29 mouse cellular contexts compared by ENCODE assay signal in genomic region chr15:62798731-62799130, GRCm38 (mm10).
A peak's percentile ranks its signal among the peaks of the same experiment; 100 is the strongest.
DNase-seq lines count a peak whose midpoint lies in the region; ATAC-seq lines count a peak whose summit lies in the region.
"Had no signal": no experiment of that assay in that cellular context is flagged by ENCODE, and none has a peak within 500 bp of the region (broad histone marks: within the 10 kb centered on the region; RNA-seq: fewer than 3 reads in every experiment).

No protein-coding gene starts in this region.

- peak; percentile 6 for DNase-seq in gastrocnemius, postnatal 10 days
- no peak for DNase-seq in gastrocnemius, adult 8-10 months (ENCODE audit: low spot score in 2 of 2)
- DNase-seq in heart, postnatal 4 days = peak; percentile 11
- DNase-seq in heart, embryonic 10.5 days (ENCODE audit: low spot score) = no peak
- peak; percentile 54 for DNase-seq in adipocyte (ENCODE audit: low spot score)
- DNase-seq in right cerebral cortex, postnatal 25 days = no peak
- DNase-seq: cerebellum, adult 11 months; cerebellum, adult 9-10 months; kidney, adult 2 months; kidney, postnatal 36 days; lung, embryonic 14.5 days; lung, postnatal 14 days; retina, postnatal 1 day; thymus, adult 18-20 months; thymus, postnatal 25 days had no signal

- no peak overlapping the region for H3K27ac ChIP-seq in heart, embryonic 10.5 days
- no peak overlapping the region for H3K27ac ChIP-seq in forebrain, embryonic 15.5 days (replicated peaks)
- H3K27ac ChIP-seq: embryonic facial prominence, embryonic 13.5 days; heart, embryonic 15.5 days; hindbrain, embryonic 12.5 days; hindbrain, postnatal 0 days; intestine, embryonic 15.5 days; layer of hippocampus, adult 2 months; left cerebral cortex, adult 2 months; limb, embryonic 12.5 days; liver, embryonic 15.5 days; midbrain, embryonic 10.5 days; midbrain, embryonic 15.5 days; neural tube, embryonic 15.5 days; stomach, postnatal 0 days had no signal

- no peak overlapping the region for H3K9ac ChIP-seq in forebrain, embryonic 15.5 days (replicated peaks)
- H3K9ac ChIP-seq: embryonic facial prominence, embryonic 13.5 days; heart, embryonic 15.5 days; hindbrain, embryonic 12.5 days; intestine, embryonic 15.5 days; limb, embryonic 12.5 days; liver, embryonic 15.5 days; lung, embryonic 14.5 days; midbrain, embryonic 15.5 days; neural tube, embryonic 15.5 days had no signal

- H3K27me3 ChIP-seq in heart, embryonic 10.5 days (ENCODE audit: insufficient read depth, poor library complexity, severe bottlenecking) = no peaks in the 10 kb centered on the region
- no peaks in the 10 kb centered on the region for H3K27me3 ChIP-seq in forebrain, embryonic 15.5 days
- H3K27me3 ChIP-seq: embryonic facial prominence, embryonic 13.5 days; heart, embryonic 15.5 days; hindbrain, embryonic 12.5 days; intestine, embryonic 15.5 days; limb, embryonic 12.5 days; liver, embryonic 15.5 days; midbrain, embryonic 15.5 days; neural tube, embryonic 15.5 days had no signal

- no peak overlapping the region for H3K4me2 ChIP-seq in forebrain, embryonic 15.5 days (replicated peaks)
- H3K4me2 ChIP-seq: embryonic facial prominence, embryonic 13.5 days; heart, embryonic 15.5 days; hindbrain, embryonic 12.5 days; intestine, embryonic 15.5 days; limb, embryonic 12.5 days; liver, embryonic 15.5 days; lung, embryonic 14.5 days; midbrain, embryonic 15.5 days; neural tube, embryonic 15.5 days had no signal

- WGBS in heart, embryonic 10.5 days = 67% methylated on average over 4 of the region's 4 CpGs
- WGBS in forebrain, embryonic 15.5 days = 79% methylated on average over 4 of the region's 4 CpGs

- no peaks in the 10 kb centered on the region for H3K4me1 ChIP-seq in heart, embryonic 10.5 days
- H3K4me1 ChIP-seq in forebrain, embryonic 15.5 days = no peaks in the 10 kb centered on the region
- H3K4me1 ChIP-seq: embryonic facial prominence, embryonic 13.5 days; heart, embryonic 15.5 days; hindbrain, embryonic 12.5 days; intestine, embryonic 15.5 days; limb, embryonic 12.5 days; liver, embryonic 15.5 days; midbrain, embryonic 10.5 days; midbrain, embryonic 15.5 days; neural tube, embryonic 15.5 days had no signal

- ATAC-seq in forebrain, embryonic 15.5 days (replicated peaks) = no peak
- ATAC-seq: hindbrain, postnatal 0 days; intestine, embryonic 15.5 days; midbrain, embryonic 15.5 days had no signal

- H3K4me3 ChIP-seq in heart, embryonic 10.5 days = no peak overlapping the region
- H3K4me3 ChIP-seq in forebrain, embryonic 15.5 days = no peak overlapping the region
- H3K4me3 ChIP-seq: embryonic facial prominence, embryonic 13.5 days; heart, embryonic 15.5 days; hindbrain, embryonic 12.5 days; intestine, embryonic 15.5 days; layer of hippocampus, adult 2 months; left cerebral cortex, adult 2 months; limb, embryonic 12.5 days; liver, embryonic 15.5 days; midbrain, embryonic 10.5 days; midbrain, embryonic 15.5 days; neural tube, embryonic 15.5 days had no signal

- no peaks in the 10 kb centered on the region for H3K36me3 ChIP-seq in heart, embryonic 10.5 days
- no peaks in the 10 kb centered on the region for H3K36me3 ChIP-seq in forebrain, embryonic 15.5 days
- H3K36me3 ChIP-seq: embryonic facial prominence, embryonic 13.5 days; heart, embryonic 15.5 days; hindbrain, embryonic 12.5 days; intestine, embryonic 15.5 days; limb, embryonic 12.5 days; liver, embryonic 15.5 days; midbrain, embryonic 10.5 days; midbrain, embryonic 15.5 days; neural tube, embryonic 15.5 days had no signal

- H3K9me3 ChIP-seq in heart, embryonic 10.5 days = no peaks in the 10 kb centered on the region
- no peaks in the 10 kb centered on the region for H3K9me3 ChIP-seq in forebrain, embryonic 15.5 days
- H3K9me3 ChIP-seq: embryonic facial prominence, embryonic 13.5 days; heart, embryonic 15.5 days; hindbrain, embryonic 12.5 days; intestine, embryonic 15.5 days; limb, embryonic 12.5 days; liver, embryonic 15.5 days; midbrain, embryonic 10.5 days; midbrain, embryonic 15.5 days; neural tube, embryonic 15.5 days had no signal

Comparison
In these comparisons a context has a peak if more than half of its experiments do, and no peak if none do; other contexts are left out.
1. DNase-seq: peak in gastrocnemius, postnatal 10 days (single experiment), heart, postnatal 4 days (single experiment) and adipocyte (single experiment); none in gastrocnemius, adult 8-10 months (0 of 2), heart, embryonic 10.5 days (single experiment) and right cerebral cortex, postnatal 25 days (single experiment).